Mouse (Mus musculus) gastrocnemius, adult 8-10 months (tissue): ENCODE data around the gene Tbxa2r. TPM values are rescaled to one million over a fixed set of nuclear protein-coding genes. Genes with fewer than 3 reads are reported as not detected.

Experiments
- DNase-seq, 2 experiments: peaks; one replicate each; pipeline ENCODE4 v3.0.0; 2022; ENCODE audit warnings: low spot score in 2 of 2
- total RNA-seq, 4 experiments: library from RNA; stranded (reverse); gene quantifications; 2 replicates each; pipeline ENCODE4 v1.2.4; 2022

Gene Tbxa2r
- total RNA-seq, 4 experiments from 2014 or later, result 0.12 to 0.36 (median 0.19) TPM

DNA sequence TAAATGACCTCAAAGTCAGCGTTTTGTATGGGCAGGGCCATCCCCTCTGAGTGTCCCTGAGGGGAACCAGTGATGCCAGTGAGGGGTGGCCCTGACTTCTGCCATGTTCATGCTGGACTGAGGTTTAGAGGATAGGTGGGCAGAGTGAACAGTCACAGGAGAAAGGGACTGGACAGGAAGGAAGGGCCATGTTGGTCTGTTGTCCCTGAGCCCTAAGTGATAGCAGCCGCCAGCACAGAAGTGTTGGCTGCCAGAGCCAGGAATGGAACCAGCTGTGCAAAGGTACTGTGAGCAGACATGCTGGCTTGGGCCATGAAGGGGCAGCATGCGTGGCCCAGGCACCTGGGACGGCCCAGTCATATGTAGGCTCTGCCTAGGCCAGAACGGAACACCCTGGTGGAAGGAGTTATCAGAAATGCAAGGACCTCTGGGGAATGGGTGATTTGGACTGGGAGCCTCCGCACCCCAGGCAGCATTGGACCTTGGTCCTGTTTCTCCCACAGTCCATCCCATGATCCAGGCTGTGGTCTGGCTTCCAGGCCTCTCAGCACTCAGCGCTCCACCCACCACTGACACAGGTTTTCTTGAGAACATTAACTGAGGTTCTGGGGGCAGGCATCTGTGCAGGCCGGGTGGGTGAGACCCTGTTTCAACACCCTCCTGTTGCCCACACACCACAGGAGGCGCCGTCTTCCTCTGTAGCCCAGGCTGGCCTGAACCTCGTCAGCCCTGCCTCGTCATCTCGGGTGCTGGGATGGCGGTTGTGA lies 28.8 kb upstream of the Tbxa2r start:
- no peak for DNase-seq

DNA sequence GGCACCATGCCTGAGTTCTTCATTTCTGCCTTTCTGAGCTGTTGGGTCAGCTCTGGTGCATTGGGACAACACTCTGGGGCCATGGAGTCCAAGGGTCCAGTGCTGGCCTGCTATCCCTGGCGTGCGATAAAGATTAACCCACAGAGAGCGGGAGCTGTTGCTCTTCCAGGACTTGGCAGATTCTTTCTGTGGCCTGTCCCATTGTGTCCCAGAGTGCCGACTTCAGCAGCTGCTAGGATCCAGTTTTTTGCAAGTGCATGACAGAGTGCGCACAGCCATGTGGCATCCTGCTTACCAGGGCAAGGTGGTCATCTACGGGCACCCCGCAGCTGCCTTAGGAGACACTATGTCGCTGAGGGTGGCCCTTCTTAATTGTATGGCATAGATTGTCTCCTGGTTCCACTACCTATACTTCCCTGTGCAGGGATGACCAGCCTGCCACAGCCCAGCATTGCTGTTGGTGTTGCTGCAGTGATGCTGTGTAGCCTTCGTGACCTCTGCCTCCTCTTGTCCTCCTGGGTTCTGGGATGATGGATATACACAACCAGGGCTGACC lies 28.1 kb upstream of the Tbxa2r start:
- no peak for DNase-seq

DNA sequence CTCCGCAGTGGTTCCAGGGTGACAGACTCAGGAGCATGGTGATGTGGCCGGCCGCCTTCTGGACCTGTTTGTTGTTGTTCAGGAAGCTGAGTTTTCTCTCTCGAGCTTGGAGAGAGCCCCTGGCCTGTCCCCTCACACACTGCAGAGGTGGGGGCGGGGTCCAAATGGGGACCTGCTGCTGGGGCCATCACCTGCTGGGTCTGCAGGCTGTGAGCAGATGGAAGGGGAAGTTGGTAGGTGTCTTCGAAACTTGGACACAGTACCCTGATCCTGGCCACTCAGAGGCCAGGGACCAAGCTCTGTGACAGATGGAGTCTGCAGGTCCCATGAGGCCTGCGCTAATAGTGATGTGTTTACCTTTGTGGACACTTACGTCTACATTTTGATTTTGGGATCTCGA lies 27.2 kb upstream of the Tbxa2r start:
- no peak for DNase-seq

DNA sequence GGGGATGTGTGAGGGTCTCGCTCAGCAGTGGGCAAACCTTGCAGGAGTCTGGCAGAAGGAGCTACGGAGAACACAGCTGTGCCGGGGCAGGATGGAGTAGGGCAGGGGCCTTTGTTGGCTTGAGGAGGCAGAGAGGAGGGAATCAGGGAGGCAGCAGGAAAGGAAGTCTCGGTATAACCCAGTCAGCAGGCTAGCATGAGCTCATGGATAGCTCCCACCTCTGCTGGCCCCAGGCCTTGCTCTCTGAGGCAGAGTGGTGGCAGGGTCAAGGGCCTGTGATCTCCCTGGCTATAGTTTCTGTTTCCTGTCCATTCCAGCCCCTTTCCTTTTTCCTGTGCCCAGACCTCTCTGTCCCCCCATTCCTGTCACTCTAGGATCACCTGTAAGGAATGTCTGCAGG lies 26.2 kb upstream of the Tbxa2r start:
- no peak for DNase-seq

DNA sequence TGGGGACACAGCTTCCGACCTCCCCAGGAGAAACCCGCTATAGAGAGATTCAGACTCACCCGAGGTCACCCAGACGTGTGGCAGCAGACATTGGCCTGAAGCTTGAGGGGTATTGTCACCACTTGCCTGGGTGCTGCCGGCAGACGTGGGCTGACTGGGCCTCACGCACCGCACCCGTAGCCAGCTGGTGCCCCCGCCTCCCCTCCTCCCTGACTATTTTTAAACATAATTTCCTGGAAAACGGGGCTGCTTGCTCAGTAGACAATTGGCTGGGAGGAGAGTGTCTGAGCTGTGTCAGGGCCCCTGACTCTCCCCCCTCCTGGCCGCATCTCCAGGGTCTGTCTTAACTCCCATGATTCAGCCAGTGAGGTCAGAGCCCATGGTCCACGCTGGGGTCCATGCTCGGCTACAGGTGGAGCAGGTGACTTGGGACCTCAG lies 25.7 kb upstream of the Tbxa2r start:
- no peak for DNase-seq

DNA sequence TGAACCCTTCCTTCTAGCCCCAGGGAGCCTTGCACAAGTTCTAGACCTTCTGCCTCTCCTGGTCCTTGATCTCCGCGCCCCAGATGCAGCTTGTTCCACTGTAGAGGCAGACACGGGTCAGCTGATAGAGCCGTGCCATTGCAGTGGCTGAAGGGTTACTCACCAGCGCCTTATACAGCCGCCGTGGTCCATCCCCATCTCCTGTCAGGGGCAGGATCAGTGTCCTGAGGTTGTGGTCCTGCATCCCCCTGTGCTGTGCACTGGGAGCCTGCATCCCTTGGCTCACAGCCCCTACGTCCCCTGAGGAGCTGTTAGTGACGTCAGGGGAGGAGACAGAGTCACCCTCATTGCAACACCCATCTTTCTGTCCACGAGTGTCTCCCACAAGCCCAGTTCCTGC lies 25.3 kb upstream of the Tbxa2r start:
- no peak for DNase-seq

DNA sequence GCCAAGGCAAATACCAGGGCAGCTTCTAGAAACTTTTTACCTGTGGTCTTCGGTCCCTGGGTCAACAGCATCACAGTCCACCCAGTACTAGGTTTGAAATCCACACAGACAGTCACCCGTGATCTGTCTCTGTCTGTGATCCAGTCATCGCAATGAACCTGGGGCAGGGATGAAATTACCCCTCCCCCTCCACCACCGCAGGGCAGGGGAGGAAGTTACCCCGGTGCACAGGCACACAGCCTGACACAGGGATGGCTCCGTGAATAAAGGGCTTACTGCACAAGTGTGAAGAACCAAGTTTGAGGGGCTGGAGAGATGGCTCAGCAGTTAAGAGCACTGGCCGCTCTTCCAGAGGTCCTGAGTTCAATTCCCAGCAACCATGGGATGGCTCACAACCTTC lies 24.8 kb upstream of the Tbxa2r start:
- no peak for DNase-seq

DNA sequence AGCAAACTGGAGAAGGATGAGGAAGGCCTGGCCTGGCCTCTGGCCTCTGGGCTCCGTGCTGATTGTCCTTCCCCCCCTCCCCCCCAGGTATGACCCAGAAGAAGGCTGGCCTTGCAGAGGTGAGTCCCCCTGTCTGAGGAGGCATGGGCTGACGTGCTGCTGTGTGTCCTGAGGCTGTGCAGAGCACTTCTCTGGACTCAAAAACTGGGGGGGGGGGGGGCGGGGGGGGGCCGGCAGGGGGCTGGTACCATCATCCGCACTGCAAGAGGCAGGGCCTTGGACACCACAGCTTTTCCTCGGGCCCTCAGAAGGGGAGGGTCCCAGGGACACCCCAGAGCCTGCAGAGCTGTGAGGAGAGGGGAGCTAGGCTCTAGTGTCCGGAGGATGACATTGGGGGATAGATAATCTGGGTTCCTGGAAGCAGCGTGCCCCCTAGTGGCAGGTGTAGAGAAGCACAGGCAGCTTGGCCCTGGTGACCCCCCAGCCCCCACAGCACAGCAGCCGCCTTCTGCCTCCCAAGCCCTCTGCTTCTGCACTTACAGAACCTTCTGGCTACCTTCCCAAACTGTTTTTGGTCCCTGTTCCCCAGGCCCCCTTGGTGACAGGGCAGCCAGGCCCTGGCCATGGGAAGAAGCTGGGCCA lies 23.8 kb upstream of the Tbxa2r start:
- no peak for DNase-seq

DNA sequence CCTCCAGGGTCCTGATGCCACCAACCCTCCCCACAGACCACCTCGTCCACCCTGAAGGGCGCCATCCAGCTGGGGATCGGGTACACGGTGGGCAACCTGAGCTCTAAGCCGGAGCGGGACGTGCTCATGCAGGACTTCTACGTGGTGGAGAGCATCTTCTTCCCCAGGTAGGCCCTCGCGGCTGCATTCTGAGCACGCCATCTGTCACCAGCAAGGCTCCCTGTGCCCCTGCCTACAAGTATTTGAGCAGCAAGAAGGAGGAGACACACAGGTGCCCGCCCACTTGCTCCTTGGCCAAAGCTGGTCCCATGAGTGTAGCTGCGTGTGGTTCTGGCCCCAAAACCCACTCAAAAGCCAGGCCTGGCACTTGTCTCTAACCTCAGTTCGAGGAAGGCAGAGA lies 22.9 kb upstream of the Tbxa2r start:
- no peak for DNase-seq

DNA sequence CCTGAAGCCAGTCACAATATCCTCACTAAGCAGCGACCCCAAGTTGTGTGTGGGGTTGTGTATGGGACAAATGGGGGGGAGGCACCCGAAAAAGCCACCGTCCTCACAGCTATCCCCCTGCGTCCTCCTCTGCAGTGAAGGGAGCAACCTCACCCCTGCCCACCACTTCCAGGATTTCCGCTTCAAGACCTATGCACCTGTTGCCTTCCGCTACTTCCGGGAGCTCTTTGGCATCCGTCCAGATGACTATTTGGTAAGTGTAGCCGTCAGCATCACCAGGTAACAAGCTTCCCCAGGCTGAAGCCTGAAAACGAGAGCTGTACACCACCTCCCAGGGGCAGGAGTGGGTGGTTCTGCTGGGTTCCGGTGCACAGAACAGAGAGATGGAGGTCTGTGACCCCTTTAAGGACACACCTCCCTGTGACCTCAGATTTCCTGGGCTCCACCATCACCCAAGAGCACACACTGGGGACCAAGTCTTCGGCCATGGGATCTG lies 22.3 kb upstream of the Tbxa2r start:
- DNase-seq, result no peak

DNA sequence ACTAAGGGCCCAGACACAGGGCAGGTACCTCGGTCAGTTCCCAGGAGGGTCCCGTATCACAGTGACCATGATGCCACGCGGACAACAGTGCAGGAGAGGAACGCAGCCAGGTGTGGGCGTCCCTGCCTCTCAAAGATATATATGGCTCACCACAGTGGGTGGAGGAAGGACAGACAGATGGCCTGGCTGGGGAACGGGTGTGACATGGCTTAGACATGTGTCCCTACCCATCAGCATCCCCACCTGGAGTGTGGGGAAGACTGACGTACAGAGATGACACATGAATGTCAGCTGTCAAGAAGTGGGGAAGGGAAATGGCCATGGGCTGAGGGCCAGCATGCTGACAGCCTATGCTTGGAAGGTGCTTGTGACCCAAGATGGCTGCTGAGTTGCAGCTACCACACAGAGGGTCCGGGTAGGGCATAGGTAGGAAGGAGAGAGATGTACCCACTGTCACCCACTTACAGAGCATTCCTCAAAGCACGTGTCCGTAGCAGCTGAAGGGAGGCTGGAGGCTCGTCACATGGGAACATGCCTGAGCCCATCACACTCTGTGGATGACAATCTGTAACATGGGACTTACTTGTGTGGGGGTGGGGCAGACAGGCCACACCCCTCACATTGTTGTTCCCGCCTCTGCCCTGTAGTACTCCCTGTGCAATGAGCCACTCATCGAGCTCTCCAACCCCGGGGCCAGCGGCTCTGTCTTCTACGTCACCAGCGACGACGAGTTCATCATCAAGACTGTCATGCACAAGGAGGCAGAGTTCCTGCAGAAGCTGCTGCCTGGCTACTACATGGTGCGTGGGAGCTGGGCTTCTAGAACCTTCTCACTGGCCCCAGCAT lies 21.5 kb upstream of the Tbxa2r start:
- DNase-seq, result no peak

DNA sequence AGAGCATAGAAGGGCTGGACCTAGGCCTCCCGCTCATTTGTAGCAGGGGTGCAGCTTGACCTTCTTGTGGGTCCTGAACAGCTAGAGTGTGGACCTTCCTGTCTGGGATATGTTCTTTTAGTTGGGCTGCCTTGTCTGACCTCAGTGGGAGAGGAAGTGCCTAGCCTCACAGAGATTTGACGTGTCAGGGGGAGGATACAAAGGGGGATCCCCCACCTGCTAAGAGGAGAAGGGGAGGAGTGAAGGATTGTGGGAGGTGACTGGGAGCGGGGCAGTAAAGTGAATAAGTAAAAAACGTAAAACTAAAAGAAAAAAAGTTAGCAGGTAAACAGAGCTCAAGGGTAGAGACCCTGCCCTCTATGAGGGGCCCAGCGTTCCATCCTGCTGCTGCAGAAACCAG lies 19.0 kb upstream of the Tbxa2r start:
- no peak for DNase-seq

DNA sequence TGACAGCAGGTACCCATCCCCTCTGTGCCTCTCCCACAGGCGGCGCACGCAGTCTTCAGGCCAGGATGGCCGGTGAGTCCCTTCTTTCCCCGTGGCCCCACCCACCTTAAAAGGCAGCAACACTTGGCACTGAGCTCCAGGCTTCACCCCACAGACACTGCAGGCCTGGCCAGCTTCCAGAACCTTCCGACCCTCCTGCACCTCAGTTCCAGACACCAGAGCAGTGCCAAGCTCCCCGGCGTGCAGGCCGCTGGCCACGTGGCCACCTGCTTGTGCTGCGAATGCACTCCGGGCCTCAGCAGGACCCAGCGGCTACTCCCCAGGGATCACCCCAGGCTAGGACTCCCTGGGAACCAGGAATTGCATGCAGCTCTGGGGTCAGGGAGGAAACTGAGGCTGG lies 14.9 kb upstream of the Tbxa2r start:
- no peak for DNase-seq

DNA sequence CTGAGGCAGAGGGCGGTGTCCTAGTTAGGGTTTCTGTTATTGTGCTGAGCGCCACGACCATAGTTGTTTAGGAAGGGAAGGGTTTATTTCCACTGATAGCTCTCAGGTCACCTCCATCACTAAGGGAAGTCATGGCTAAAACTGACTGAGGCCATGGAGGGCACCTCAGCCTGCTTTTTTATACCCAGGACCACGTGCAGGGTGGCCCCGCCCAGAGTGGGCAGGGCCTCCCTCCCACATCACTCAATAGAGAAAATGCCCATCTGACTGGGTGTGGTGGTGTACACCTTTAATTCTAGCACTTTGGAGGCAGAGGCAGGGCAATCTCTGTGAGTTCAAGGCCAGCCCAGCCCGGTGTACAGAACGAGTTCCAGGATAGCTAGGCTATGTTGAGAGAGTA lies 14.3 kb upstream of the Tbxa2r start:
- no peak for DNase-seq

DNA sequence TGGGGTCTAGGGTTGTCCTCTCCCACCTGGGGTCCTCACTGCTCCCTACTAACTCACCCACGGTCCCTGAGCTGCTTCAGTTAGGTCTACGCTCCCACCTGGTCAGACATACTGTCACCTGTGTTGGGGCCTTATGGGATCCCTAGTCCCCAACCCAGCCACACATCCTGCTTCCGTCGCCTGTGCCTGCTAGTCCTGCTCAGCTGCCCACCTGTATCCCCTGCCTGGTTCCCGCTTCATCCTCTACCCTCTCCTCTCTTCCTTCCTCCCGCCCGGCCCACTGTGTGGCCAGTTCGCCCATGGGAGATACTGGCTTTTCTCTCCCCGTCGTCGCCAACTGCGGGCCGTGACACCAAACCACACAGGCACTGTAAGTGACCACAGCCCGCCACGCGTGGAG lies 12.9 kb upstream of the Tbxa2r start:
- no peak for DNase-seq

DNA sequence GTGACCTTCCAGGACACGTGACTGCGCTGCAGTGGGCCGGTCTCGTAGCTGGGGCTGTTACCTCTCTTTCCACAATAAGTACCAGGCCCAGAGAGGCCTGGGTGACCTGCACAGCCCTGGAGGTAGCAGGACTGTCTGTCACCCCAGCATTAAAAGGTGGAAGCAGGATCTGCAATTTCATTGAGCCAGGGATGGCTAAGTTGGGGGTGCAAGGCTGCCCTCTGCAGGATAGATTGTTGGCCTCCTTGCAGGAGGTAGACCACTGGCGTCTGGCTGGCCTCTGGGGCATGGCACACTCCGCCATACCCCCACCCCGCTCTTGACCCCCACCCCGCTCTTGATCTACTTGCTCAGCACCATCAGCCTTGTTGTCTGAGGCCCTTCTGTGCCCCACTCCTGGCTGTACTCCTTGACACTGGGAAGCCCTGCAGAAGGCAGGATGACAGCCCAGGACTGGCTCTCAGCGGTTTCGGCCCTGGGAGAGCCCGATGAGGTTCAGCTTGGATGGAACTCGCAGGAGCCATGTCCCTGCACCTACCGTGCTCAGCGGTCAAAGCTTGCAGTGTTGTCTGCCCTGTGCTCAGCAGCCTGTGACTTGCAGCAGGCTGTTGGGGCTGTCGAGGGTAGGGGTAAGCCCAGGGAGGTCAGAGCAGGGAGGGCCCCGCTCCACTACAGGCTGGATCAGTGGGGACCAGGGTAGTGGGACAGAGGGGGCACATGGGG lies 12.0 kb upstream of the Tbxa2r start:
- no peak for DNase-seq

DNA sequence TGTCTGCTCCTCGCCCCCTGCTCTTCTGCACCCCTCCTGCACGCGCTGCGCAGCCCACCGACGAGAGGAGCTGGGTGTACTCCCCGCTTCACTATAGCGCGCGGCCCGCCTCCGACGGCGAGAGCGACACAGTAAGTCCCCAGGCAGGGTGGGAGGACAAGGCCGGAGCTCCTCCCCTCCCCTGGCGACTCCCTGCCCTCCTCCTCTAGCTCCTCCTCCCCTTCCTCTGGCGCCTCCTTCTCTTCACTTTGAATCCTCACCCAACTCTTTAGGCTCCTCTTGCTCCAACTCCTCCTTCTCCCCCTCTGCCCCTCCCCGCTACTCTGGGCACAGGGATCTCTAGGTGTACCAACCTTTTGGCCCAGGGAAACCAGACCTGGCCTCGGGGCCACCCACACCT lies 11.3 kb upstream of the Tbxa2r start:
- no peak for DNase-seq

DNA sequence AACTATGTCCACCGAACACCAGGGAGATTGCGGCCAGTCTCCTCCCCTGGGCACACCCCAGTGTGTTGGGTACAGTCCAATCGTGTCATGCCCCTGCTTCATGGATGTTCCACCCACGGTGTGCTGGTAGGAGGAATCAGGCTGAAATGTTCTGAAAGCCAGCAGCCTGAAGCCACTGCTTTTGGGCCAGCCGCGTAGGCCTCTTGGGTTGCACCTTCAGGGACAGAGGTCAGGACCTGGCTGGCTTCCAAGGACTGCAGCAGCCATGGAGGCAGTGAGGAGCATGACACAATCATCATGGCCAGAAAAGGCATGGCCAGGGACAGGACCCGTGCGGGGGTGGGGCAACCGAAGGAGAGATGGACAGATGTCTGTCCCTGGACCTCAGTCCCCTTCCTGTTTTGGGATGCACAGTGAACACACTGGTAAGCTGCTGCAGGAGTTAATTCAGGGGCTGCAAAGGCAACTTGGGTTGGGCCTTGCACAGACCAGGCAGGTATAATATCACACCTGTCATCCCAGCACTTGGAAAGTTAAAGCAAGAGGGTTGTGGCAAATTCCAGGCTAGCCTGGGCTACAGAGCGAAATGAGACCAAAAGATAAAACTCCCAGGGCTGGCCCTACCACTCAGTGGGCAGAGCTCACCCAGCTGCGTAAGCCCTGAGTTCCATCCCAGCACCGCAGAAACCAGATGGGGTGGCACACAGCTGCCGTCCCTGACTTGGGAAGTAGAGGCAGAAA lies 9.8 kb upstream of the Tbxa2r start:
- peak in 1 of 2 experiments; percentile 43 for DNase-seq

DNA sequence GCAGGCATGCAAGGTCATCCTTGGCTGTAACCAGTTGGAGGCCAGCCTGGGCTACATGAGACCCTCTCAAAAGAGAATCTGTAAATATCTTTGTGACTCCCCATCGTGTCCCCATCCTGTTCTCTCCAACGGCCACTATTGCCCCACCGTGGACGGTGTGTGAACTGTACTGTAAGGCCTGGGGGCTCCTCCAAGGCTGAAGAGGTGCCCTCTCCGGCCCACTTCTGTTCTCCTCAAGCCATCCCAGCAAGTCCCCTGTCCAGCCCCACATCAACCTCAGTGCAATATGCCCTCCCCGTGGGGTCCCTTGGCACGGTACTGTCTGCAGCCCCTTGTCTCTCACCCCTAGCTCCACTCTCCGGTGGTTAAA lies 9.2 kb upstream of the Tbxa2r start:
- no peak for DNase-seq

DNA sequence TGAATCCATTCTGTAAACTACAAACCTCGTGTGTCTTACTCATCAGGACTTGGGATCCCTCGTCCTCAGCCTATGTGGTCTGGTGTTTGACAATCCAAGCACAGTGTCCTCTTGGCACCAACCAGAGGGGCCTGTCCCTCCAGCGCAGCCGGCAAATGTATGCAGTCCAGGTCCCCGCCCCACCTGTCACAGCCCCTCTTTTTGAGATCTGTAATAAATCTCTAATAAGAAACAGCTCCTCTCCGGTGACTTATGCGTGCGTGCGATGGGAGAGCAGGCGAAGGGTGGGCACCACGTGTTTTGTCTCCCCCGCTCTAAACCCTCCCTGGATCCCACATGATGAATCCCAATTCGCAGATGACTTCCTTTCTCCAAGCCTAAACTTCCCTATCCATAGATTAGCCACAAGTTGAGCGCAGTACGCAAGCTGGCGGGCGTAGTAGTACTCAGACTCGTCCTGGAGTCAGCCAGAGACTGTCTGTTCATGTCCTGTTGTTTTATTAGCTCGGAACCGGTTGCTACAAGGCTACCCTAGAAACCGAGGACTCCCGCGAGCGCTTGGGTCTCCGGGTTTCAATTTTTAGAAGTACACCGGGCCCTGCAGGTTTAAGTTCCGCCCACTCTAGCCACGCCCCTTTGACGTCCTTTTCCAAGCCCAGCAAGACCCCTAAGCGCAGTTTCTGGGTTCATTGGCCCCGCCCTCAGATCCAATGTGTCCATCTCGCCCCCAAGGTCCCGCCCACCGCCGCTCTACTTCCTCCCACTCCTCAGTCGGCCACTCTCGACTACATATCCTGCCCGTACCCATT lies 8.6 kb upstream of the Tbxa2r start:
- no peak for DNase-seq
